Mouse (Mus musculus) liver, embryonic 12.5 days (tissue): Measurements from ENCODE around the gene Dpp10. TPM values are rescaled to one million over a fixed set of nuclear protein-coding genes. Genes with fewer than 3 reads are reported as not detected.

ENCODE experiments used
- ATAC-seq: fragments of 200-750 bp; cut with Nextera tagmentation; 2 replicates; pipeline ENCODE4 v1.8.0; 2017; ENCODE audit warnings: moderate number of reproducible peaks, mild to moderate bottlenecking, moderate library complexity
- H3K27ac ChIP-seq: fragments of 300-500 bp; sonication (generic); 2 replicates; pipeline ENCODE4 v1.5.1; 2016; ENCODE audit warnings: mild to moderate bottlenecking
- H3K27me3 ChIP-seq: fragments of 300-500 bp; sonication (generic); replicated peaks from 2 replicates; pipeline ENCODE4 v1.6.1; 2016; ENCODE audit warnings: mild to moderate bottlenecking, moderate library complexity
- H3K36me3 ChIP-seq: fragments of 300-500 bp; sonication (generic); 2 replicates; pipeline ENCODE4 v1.6.1; 2016; ENCODE audit warnings: mild to moderate bottlenecking, moderate library complexity
- H3K4me1 ChIP-seq: fragments of 300-500 bp; sonication (generic); 2 replicates; pipeline ENCODE4 v1.6.1; 2016
- H3K4me2 ChIP-seq: fragments of 300-500 bp; sonication (generic); 2 replicates; pipeline ENCODE4 v1.6.1; 2016; ENCODE audit warnings: mild to moderate bottlenecking, moderate library complexity
- H3K4me3 ChIP-seq: fragments of 300-500 bp; sonication (generic); 2 replicates; pipeline ENCODE4 v1.5.1; 2016; ENCODE audit warnings: mild to moderate bottlenecking, moderate library complexity
- H3K9ac ChIP-seq: fragments of 300-500 bp; sonication (generic); 2 replicates; pipeline ENCODE4 v1.6.1; 2016; ENCODE audit warnings: mild to moderate bottlenecking, moderate library complexity
- H3K9me3 ChIP-seq: fragments of 300-500 bp; sonication (generic); replicated peaks from 2 replicates; pipeline ENCODE4 v1.6.1; 2016; ENCODE audit warnings: mild to moderate bottlenecking, moderate library complexity
- WGBS: fragments of 180-500 bp; shearing (Covaris S2); methylation state at CpG from one replicate; pipeline ENCODE4 v1.1.7; 2016; ENCODE audit not compliant: insufficient replicate concordance; 5-methylcytosine and 5-hydroxymethylcytosine counted together
- polyA plus RNA-seq: library from polyadenylated mRNA; unstranded; fragments of >200 nt; fragmentation: Nextera tagmentation; extraction: Ambion mirVana; gene quantifications from 2 replicates; pipeline ENCODE4 v1.2.1, GENCODE M21; 2016

Gene Dpp10
- polyA plus RNA-seq, 1 experiment from 2014 or later: not detected

DNA sequence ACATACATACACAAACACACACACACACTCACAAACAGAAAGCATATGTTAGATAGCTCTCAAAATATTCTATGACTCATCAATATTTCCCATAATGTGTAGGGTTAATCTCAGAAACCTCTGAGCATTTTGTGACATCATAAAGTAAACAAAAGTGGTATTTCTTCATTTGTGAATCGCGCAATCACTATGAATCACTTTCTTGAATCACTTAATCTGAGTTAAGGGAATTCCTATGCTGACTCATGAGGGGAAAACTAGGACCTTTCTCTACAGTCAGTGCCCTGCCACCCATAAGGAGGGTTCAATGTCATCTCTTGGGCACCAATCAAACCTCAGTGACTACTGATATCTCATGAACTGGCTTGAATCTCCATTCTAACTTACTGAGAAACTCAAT lies 465.2 kb downstream of the Dpp10 start:
- Histone ChIP-seq H3K4me3 (no peak overlapping the region), H3K9ac (no peak overlapping the region), H3K36me3 (no peaks in the 10 kb centered on the region), H3K9me3 (no peaks in the 10 kb centered on the region), H3K4me2 (no peak overlapping the region), H3K4me1 (no peaks in the 10 kb centered on the region), H3K27me3 (no peaks in the 10 kb centered on the region), H3K27ac (no peak overlapping the region)
- WGBS: 89% methylated on average over 2 of the region's 2 CpGs
- no peak for ATAC-seq

DNA sequence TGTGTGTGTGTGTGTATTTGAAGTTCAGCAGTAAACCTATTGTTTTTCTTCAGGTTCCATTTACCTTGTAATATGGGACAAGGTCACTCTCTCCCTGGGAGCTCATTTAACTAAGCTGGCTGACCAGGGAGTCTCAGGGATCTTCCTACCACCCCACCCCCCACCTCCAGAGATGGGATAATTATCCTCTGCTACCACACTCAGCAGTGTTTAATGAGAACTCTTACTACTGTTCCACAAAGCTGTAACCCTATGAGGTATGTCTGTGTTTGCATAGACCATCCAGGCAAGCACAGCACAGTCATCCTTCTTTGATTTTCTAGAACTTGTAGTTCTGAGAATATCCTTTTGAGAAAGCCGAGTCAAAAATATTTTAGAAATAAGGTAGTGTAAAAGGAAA lies 471.6 kb downstream of the Dpp10 start:
- 45% methylated on average over 1 of the region's 1 CpGs for WGBS
- no peak for ATAC-seq
- Histone ChIP-seq H3K4me1 (no peaks in the 10 kb centered on the region), H3K36me3 (no peaks in the 10 kb centered on the region), H3K27ac (no peak overlapping the region), H3K27me3 (no peaks in the 10 kb centered on the region), H3K4me2 (no peak overlapping the region), H3K4me3 (no peak overlapping the region), H3K9me3 (no peaks in the 10 kb centered on the region), H3K9ac (no peak overlapping the region)

DNA sequence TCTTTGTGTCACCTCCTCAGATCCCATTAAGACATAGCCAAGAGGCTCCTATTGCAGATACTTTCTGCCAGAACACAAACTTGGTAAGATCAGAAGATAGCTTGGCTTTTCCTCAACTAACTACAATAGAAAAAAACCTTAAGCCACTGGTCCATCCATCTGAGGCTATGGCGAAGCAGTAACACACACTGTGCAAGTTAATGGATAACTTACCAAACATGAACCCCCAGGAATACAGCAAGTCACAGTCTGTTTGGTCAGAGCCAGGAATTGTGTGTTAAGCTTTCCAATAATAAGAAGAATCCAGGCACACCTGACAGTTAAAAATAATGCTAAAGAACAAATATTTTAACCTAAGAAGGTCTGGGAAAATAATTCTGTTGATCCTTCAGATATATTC lies 502.9 kb downstream of the Dpp10 start:
- H3K4me2 ChIP-seq: no peak overlapping the region
- H3K27ac ChIP-seq: no peak overlapping the region
- H3K9me3 ChIP-seq: no peaks in the 10 kb centered on the region
- WGBS: 59% methylated on average over 1 of the region's 1 CpGs
- H3K4me3 ChIP-seq: no peak overlapping the region
- H3K9ac ChIP-seq: no peak overlapping the region
- H3K36me3 ChIP-seq: no peaks in the 10 kb centered on the region
- no peaks in the 10 kb centered on the region for H3K4me1 ChIP-seq
- H3K27me3 ChIP-seq: no peaks in the 10 kb centered on the region
- no peak for ATAC-seq

DNA sequence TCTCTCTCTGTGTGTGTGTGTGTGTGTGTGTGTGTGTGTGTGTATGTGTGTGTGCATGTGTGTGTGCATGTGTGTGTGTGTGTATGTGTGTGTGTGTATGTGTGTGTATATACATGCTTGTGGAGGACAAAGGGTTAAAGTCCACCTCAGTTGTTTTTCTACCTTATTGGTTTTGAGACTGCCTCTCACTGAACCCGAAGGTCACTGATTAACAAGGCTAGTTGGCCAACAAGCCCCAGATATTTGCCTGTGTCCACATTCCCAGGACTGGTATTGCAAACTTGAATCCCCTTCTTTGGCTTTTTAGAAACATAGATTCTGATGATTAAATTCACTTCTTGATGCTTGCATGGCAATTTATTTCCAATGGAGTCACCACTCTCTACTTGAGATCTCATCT lies 577.6 kb downstream of the Dpp10 start:
- WGBS: 30% methylated on average over 1 of the region's 1 CpGs
- H3K27ac ChIP-seq: no peak overlapping the region
- H3K4me1 ChIP-seq: no peaks in the 10 kb centered on the region
- no peak overlapping the region for H3K9ac ChIP-seq
- H3K4me3 ChIP-seq: no peak overlapping the region
- no peaks in the 10 kb centered on the region for H3K9me3 ChIP-seq
- H3K36me3 ChIP-seq: no peaks in the 10 kb centered on the region
- peak; percentile 42; the same call in 1 of the 2 replicates for ATAC-seq
- no peak overlapping the region for H3K4me2 ChIP-seq
- no peaks in the 10 kb centered on the region for H3K27me3 ChIP-seq

DNA sequence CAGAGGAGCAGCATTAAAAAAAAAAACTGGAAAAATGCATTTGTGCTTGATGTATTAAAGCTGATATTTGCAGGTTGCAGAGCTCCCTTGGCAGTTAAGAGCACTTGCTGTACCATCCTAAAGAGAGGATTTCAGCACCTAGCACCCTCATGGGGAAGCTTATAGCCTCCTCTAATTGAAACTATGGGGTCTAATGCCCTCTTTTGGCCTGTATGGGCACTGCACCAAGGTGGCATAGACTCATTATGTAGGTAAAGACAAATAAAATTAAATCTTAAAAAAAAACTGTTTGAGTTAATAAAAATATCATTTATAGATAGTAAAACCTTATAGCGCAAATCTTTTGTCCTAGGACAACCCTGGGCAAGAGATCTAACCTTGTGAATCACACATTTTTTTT lies 631.2 kb downstream of the Dpp10 start:
- ATAC-seq: no peak
- Histone ChIP-seq H3K27me3 (no peaks in the 10 kb centered on the region), H3K4me3 (no peak overlapping the region), H3K4me1 (no peaks in the 10 kb centered on the region), H3K27ac (no peak overlapping the region), H3K4me2 (no peak overlapping the region), H3K36me3 (no peaks in the 10 kb centered on the region), H3K9ac (no peak overlapping the region), H3K9me3 (no peaks in the 10 kb centered on the region)
- WGBS: 25% methylated on average over 1 of the region's 1 CpGs

DNA sequence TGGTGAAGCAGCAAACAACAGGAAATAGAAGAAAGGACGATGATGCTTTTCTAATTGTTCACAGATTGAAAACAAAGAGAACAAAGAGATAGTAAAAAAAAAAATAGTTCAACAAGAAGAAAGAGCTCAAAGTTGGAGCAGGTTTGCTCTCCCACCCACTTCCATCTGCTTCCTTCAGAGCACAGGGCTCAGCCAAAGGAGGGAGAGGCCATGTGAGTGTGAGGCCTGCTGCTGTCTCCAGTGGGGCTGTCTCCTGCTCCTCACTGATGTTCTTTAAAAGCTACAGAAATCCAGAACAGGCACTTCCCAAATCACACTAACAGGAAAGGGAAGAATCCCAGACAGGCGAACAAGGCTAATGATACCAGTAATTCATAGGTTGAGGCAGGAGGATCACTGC lies 694.1 kb downstream of the Dpp10 start:
- no peaks in the 10 kb centered on the region for H3K36me3 ChIP-seq
- no peaks in the 10 kb centered on the region for H3K9me3 ChIP-seq
- H3K4me1 ChIP-seq: no peaks in the 10 kb centered on the region
- ATAC-seq: no peak
- no peak overlapping the region for H3K4me2 ChIP-seq
- no peak overlapping the region for H3K9ac ChIP-seq
- no peak overlapping the region for H3K27ac ChIP-seq
- WGBS: 62% methylated on average over 2 of the region's 2 CpGs
- H3K4me3 ChIP-seq: no peak overlapping the region
- no peaks in the 10 kb centered on the region for H3K27me3 ChIP-seq

DNA sequence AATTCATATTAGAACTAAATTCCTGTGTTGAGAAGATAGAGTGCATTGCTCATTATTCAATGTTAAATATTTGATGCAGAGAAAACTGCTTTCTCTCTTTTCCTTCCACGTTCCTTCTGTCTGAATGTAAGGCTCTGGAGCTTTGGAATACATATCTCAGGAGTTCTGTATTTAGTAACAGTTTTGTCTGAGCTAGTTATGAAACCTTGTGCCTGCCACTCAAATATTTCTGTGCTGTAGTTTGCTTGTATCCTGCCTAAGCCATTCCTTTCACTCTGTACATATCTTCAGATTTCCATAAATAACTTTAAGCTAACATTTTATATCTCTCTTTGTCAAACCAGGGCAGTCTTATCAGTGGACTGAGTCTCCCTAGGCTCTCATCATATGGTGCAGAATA lies 707.5 kb downstream of the Dpp10 start:
- 41% methylated on average over 1 of the region's 1 CpGs for WGBS
- ATAC-seq: no peak
- Histone ChIP-seq H3K36me3 (no peaks in the 10 kb centered on the region), H3K27ac (no peak overlapping the region), H3K9me3 (no peaks in the 10 kb centered on the region), H3K4me1 (no peaks in the 10 kb centered on the region), H3K4me3 (no peak overlapping the region), H3K9ac (no peak overlapping the region), H3K27me3 (no peaks in the 10 kb centered on the region), H3K4me2 (no peak overlapping the region)

DNA sequence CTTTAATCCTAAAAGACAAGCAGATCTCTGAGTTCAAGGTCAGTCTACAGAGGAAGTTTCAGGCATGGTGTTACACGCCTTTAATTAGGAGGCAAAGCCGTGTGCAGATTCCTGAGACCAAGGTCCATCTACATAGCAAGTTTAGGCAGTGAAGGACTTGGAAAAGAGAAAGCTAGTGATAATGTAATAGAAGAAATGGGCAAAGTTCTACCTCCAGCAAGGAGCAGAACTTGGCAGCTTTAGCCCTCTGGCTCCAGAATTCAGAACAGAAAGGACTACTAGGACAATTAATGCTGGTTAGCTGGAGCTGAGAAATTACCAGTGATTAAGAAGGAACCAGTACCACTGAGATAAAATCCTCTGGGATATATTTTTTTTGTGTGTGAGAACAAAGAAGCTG lies 728.5 kb downstream of the Dpp10 start:
- Histone ChIP-seq H3K27ac (no peak overlapping the region), H3K9ac (no peak overlapping the region), H3K4me3 (no peak overlapping the region), H3K36me3 (no peaks in the 10 kb centered on the region), H3K4me2 (no peak overlapping the region), H3K27me3 (no peaks in the 10 kb centered on the region), H3K9me3 (no peaks in the 10 kb centered on the region), H3K4me1 (no peaks in the 10 kb centered on the region)
- ATAC-seq: no peak
- WGBS: 82% methylated on average over 2 of the region's 2 CpGs
